Mouse (Mus musculus) limb, embryonic 14.5 days (tissue): ENCODE data around the gene Dntt. TPM values are rescaled to one million over a fixed set of nuclear protein-coding genes. Genes with fewer than 3 reads are reported as not detected.

ENCODE experiments used
- ATAC-seq: fragments of 200-750 bp; cut with Nextera tagmentation; 2 replicates; pipeline ENCODE4 v1.8.0; 2017; ENCODE audit warnings: low read depth, moderate number of reproducible peaks, moderate TSS enrichment; ENCODE audit not compliant: low FRiP score
- DNase-seq: peaks from one replicate; pipeline ENCODE4 v3.0.0-alpha.2; 2015; ENCODE audit warnings: low spot score
- H3K27ac ChIP-seq: fragments of 300-500 bp; sonication (generic); replicated peaks from 2 replicates; pipeline ENCODE4 v1.5.1; 2014; ENCODE audit warnings: low read depth, mild to moderate bottlenecking, low read length, moderate library complexity, mixed read lengths
- H3K27me3 ChIP-seq: fragments of 300-500 bp; sonication (generic); 2 replicates; pipeline ENCODE4 v1.6.1; 2014; ENCODE audit warnings: low read length, mixed read lengths; ENCODE audit not compliant: control insufficient read depth, insufficient read depth
- H3K36me3 ChIP-seq: fragments of 300-500 bp; sonication (generic); 2 replicates; pipeline ENCODE4 v1.6.1; 2014; ENCODE audit warnings: mild to moderate bottlenecking, low read length, moderate library complexity, mixed read lengths; ENCODE audit not compliant: control insufficient read depth, insufficient read depth
- H3K4me1 ChIP-seq: fragments of 300-500 bp; sonication (generic); 2 replicates; pipeline ENCODE4 v1.6.1; 2014; ENCODE audit warnings: antibody characterized with exemption, low read length, mixed read lengths; ENCODE audit not compliant: control insufficient read depth, insufficient read depth
- H3K4me2 ChIP-seq: fragments of 300-500 bp; sonication (generic); replicated peaks from 2 replicates; pipeline ENCODE4 v1.6.1; 2014; ENCODE audit warnings: low read depth, mild to moderate bottlenecking, low read length, moderate library complexity; ENCODE audit not compliant: severe bottlenecking
- H3K4me3 ChIP-seq: fragments of 300-500 bp; sonication (generic); replicated peaks from 2 replicates; pipeline ENCODE4 v1.5.1; 2014; ENCODE audit warnings: low read length
- H3K9ac ChIP-seq: fragments of 300-500 bp; sonication (generic); 2 replicates; pipeline ENCODE4 v1.6.1; 2014; ENCODE audit warnings: mild to moderate bottlenecking, low read depth, low read length, moderate library complexity; ENCODE audit not compliant: severe bottlenecking
- H3K9me3 ChIP-seq: fragments of 300-500 bp; sonication (generic); 2 replicates; pipeline ENCODE4 v1.6.1; 2016; ENCODE audit warnings: low read length; ENCODE audit not compliant: control insufficient read depth
- POLR2A ChIP-seq: fragments of 200-500 bp; IDR thresholded peaks from 2 replicates; pipeline ENCODE4 v1.8.0; 2012; ENCODE audit warnings: inconsistent platforms, mild to moderate bottlenecking, moderate library complexity, borderline replicate concordance; ENCODE audit not compliant: insufficient read depth, insufficient read length; ENCODE audit errors: extremely low read depth
- WGBS: fragments of 180-500 bp; shearing (Covaris S2); extraction: QIAGEN DNeasy Blood & Tissue Kit; methylation state at CpG from one replicate; pipeline ENCODE4 v1.1.7; 2014; 5-methylcytosine and 5-hydroxymethylcytosine counted together
- polyA plus RNA-seq, 2 experiments: library from polyadenylated mRNA; depleted of rRNA in 1 of 2; stranded (reverse) in 1 of 2; unstranded in 1 of 2; fragments of >200 nt; fragmentation: Nextera tagmentation in 1 of 2; extraction: Ambion mirVana in 1 of 2; gene quantifications; 2 replicates each; pipeline versions ENCODE4 v1.2.1 to v1.2.3; 2012 to 2014

Dntt gene
- polyA plus RNA-seq, 2 experiments, result not detected

GRCm38 (mm10) chr19:40991626-40992025, 37.4 kb upstream of the Dntt start:
- Histone ChIP-seq H3K9ac (no peak overlapping the region), H3K4me3 (no peak overlapping the region), H3K36me3 (no peaks in the 10 kb centered on the region), H3K27me3 (no peaks in the 10 kb centered on the region), H3K27ac (no peak overlapping the region), H3K4me1 (peaks cover 18% of the 10 kb centered on the region), H3K4me2 (no peak overlapping the region), H3K9me3 (no peaks in the 10 kb centered on the region)
- no peak for TF ChIP-seq POLR2A
- 74% methylated on average over 7 of the region's 7 CpGs for WGBS
- no peak for DNase-seq
- no peak for ATAC-seq

- TF ChIP-seq POLR2A, result no peak
- Histone ChIP-seq H3K27ac (no peak overlapping the region), H3K9me3 (no peaks in the 10 kb centered on the region), H3K4me3 (no peak overlapping the region), H3K9ac (no peak overlapping the region), H3K4me1 (peaks cover 18% of the 10 kb centered on the region), H3K36me3 (no peaks in the 10 kb centered on the region), H3K27me3 (no peaks in the 10 kb centered on the region), H3K4me2 (no peak overlapping the region)
- ATAC-seq, result no peak
- no peak for DNase-seq
- WGBS, result 55% methylated on average over 11 of the region's 11 CpGs
Measured at GRCm38 (mm10) chr19:40992096-40992495, 37.0 kb upstream of the Dntt start.

GRCm38 (mm10) chr19:40992517-40993044, 36.5 kb upstream of the Dntt start:
- Histone ChIP-seq H3K4me2 (no peak overlapping the region), H3K9ac (no peak overlapping the region), H3K4me1 (peaks cover 18% of the 10 kb centered on the region), H3K9me3 (no peaks in the 10 kb centered on the region), H3K4me3 (no peak overlapping the region), H3K27me3 (no peaks in the 10 kb centered on the region), H3K36me3 (no peaks in the 10 kb centered on the region), H3K27ac (no peak overlapping the region)
- no peak for DNase-seq
- no peak for TF ChIP-seq POLR2A
- 64% methylated on average over 8 of the region's 8 CpGs for WGBS
- no peak for ATAC-seq

- Histone ChIP-seq H3K9ac (no peak overlapping the region), H3K36me3 (no peaks in the 10 kb centered on the region), H3K27me3 (no peaks in the 10 kb centered on the region), H3K4me1 (peaks cover 18% of the 10 kb centered on the region), H3K27ac (no peak overlapping the region), H3K4me2 (no peak overlapping the region), H3K4me3 (no peak overlapping the region), H3K9me3 (no peaks in the 10 kb centered on the region)
- 86% methylated on average over 5 of the region's 5 CpGs for WGBS
- DNase-seq, result no peak
- no peak for TF ChIP-seq POLR2A
- no peak for ATAC-seq
Measured at GRCm38 (mm10) chr19:40993356-40993755, 35.7 kb upstream of the Dntt start.

- no peak for TF ChIP-seq POLR2A
- 17% methylated on average over 8 of the region's 8 CpGs for WGBS
- H3K4me2 ChIP-seq, result no peak within 1 kb of the TSS
- no peaks in the 10 kb centered on the region for H3K36me3 ChIP-seq
- no peak within 1 kb of the TSS for H3K27ac ChIP-seq
- peak; percentile 69 for DNase-seq
- H3K4me3 ChIP-seq, result no peak within 1 kb of the TSS
- H3K9me3 ChIP-seq, result no peaks in the 10 kb centered on the region
- no peaks in the 10 kb centered on the region for H3K27me3 ChIP-seq
- H3K4me1 ChIP-seq, result peaks cover 18% of the 10 kb centered on the region
- ATAC-seq, result peak; percentile 60; the same call in 1 of the 2 replicates
- no peak within 1 kb of the TSS for H3K9ac ChIP-seq
Measured at GRCm38 (mm10) chr19:40994057-40994585, 35.0 kb upstream of the Dntt start, which contains the start of gene Blnk. TSS of gene Blnk (minus strand) at chr19:40994535.
